In genomic region chr4:155704721-155705591, GRCm38 (mm10) we compare ENCODE assay signal across 8 mouse cellular contexts. TPM values are rescaled to one million over a fixed set of nuclear protein-coding genes. Genes with fewer than 3 reads are reported as not detected.
DNase-seq lines count a peak whose midpoint lies in the region; ATAC-seq and TF ChIP-seq lines count a peak whose summit lies in the region.

Gene Ssu72, plus strand, starts transcription at chr4:155704800.

- peak; percentile 88 for DNase-seq in MEL-GATA-1-ER (ENCODE audit: extremely low read depth, low read depth)
- peak; percentile 94 for DNase-seq in cerebellum, adult 8-10 months
- DNase-seq in hindbrain, embryonic 10.5 days (ENCODE audit: low spot score) = peak; percentile 96
- peak; percentile 95 for DNase-seq in layer of hippocampus, adult 9-11 months
- DNase-seq in lung, postnatal 0 days (ENCODE audit: low spot score) = peak; percentile 96
- peak; percentile 88 for DNase-seq in ovary, postnatal 14 days (ENCODE audit: low spot score)
- DNase-seq in thymus, postnatal 14 days = peak; percentile 93

- peak within 1 kb of the TSS; percentile 77 for H3K4me2 ChIP-seq in lung, postnatal 0 days (replicated peaks; ENCODE audit: low read depth, low read length)

- H3K27ac ChIP-seq in hindbrain, embryonic 10.5 days = peak within 1 kb of the TSS; percentile 95
- H3K27ac ChIP-seq in lung, postnatal 0 days (ENCODE audit: low read length) = peak within 1 kb of the TSS; percentile 98

- 0 out of 2 replicates have a peak, but pooled peaks cover 7% of the 10 kb centered on the region for H3K36me3 ChIP-seq in hindbrain, embryonic 10.5 days
- no peaks in the 10 kb centered on the region for H3K36me3 ChIP-seq in lung, postnatal 0 days (ENCODE audit: insufficient read depth, low read length)

- under 1% methylated on average over 83 of the region's 83 CpGs for WGBS in hindbrain, embryonic 10.5 days
- WGBS in lung, postnatal 0 days = under 1% methylated on average over 81 of the region's 83 CpGs

- peak; percentile 79 for ATAC-seq in frontal cortex, adult (ENCODE audit: low TSS enrichment)
- ATAC-seq in lung, postnatal 0 days = peak; percentile 95

- TF ChIP-seq EP300 in lung, postnatal 0 days (IDR thresholded peaks at IDR 0.05) = peak; percentile 15; the same call in 1 of the 2 replicates

- peak within 1 kb of the TSS; percentile 99 for H3K9ac ChIP-seq in lung, postnatal 0 days (replicated peaks; ENCODE audit: low read depth)

- H3K4me1 ChIP-seq in hindbrain, embryonic 10.5 days (replicated peaks) = peaks cover 29% of the 10 kb centered on the region
- peaks cover 5% of the 10 kb centered on the region; the same call in 1 of the 2 replicates for H3K4me1 ChIP-seq in lung, postnatal 0 days (ENCODE audit: insufficient read depth, low read depth, low read length)

- no peak for TF ChIP-seq CTCF in lung, postnatal 0 days (IDR thresholded peaks at IDR 0.05)

- no peaks in the 10 kb centered on the region for H3K27me3 ChIP-seq in hindbrain, embryonic 10.5 days (ENCODE audit: insufficient read depth, poor library complexity, severe bottlenecking)
- H3K27me3 ChIP-seq in lung, postnatal 0 days (replicated peaks; ENCODE audit: insufficient read depth, low read length) = no peaks in the 10 kb centered on the region

- no peaks in the 10 kb centered on the region for H3K9me3 ChIP-seq in hindbrain, embryonic 10.5 days
- no peaks in the 10 kb centered on the region for H3K9me3 ChIP-seq in lung, postnatal 0 days (ENCODE audit: low read length)

- peak within 1 kb of the TSS; percentile 84 for H3K4me3 ChIP-seq in hindbrain, embryonic 10.5 days
- H3K4me3 ChIP-seq in lung, postnatal 0 days (ENCODE audit: low read depth, low read length) = peak within 1 kb of the TSS; percentile 94

RNA-seq across cellular contexts. Expression of gene Ssu72, which starts in this region (rescaled TPM):
- polyA plus RNA-seq in hindbrain, embryonic 10.5 days (2016; fragmentation: Nextera tagmentation; extraction: Ambion mirVana) = 162 and 175 TPM in 2 replicates
- polyA plus RNA-seq in lung, postnatal 0 days (2015; fragmentation: Nextera tagmentation; extraction: Ambion mirVana) = 166 and 178 TPM in 2 replicates

Comparison
In these comparisons a context has a peak if more than half of its experiments do, and no peak if none do; other contexts are left out.
1. Peak in every context shown above with its lines: DNase-seq, ATAC-seq, H3K4me3 ChIP-seq and H3K27ac ChIP-seq.